Mouse (Mus musculus): Measurements from ENCODE around the gene Dnajb4.

Gene Dnajb4

GRCm38 (mm10) chr3:152171862-152172261, 38.2 kb downstream of the Dnajb4 start:
- DNase-seq (ENCODE audit: low spot score in 2 of 2) = no peak

DNA sequence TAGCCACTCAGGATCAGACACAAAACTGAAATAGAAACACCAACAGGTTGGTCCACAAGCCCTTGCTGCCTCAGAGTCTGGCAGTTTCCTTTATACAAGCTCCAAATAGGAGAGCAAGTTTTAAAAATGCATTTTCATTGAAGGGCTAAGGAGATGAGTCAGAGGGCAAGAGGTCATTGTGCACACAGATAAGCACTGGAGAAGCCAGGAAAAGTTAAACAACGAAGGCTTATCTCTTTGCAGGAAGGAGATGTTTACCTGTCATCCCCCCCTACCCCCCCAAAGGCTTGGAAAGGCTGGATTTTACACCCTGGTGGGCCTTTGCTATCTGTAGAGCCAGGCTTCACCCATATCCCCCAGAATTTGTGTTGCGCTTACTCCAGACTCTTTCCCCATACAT, 38.9 kb downstream of the Dnajb4 start:
- no peak for DNase-seq (ENCODE audit: low spot score in 2 of 2)

DNA sequence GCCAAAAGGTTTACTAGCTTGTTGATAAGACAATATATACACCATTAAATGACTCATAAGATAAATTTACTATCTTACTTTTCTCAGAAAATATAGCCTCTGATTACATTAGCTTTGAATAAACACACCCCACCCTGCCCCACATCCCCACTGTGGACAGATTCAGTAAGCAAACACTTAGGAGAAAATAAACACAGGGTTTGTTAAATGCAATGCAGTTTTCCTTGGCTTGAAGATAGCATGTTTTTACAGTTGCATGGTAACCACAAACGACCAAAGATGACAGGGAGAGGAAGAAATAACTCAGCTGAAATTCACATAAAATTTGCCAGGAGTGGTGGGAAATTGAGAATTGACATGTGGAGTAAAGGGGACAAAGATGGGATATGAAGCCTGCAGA, 39.7 kb downstream of the Dnajb4 start:
- DNase-seq (ENCODE audit: low spot score in 2 of 2) = no peak

- no peak for DNase-seq (ENCODE audit: low spot score in 2 of 2)
These were observed 42.1 kb downstream of the Dnajb4 start for GRCm38 (mm10) chr3:152168007-152168406.

DNA sequence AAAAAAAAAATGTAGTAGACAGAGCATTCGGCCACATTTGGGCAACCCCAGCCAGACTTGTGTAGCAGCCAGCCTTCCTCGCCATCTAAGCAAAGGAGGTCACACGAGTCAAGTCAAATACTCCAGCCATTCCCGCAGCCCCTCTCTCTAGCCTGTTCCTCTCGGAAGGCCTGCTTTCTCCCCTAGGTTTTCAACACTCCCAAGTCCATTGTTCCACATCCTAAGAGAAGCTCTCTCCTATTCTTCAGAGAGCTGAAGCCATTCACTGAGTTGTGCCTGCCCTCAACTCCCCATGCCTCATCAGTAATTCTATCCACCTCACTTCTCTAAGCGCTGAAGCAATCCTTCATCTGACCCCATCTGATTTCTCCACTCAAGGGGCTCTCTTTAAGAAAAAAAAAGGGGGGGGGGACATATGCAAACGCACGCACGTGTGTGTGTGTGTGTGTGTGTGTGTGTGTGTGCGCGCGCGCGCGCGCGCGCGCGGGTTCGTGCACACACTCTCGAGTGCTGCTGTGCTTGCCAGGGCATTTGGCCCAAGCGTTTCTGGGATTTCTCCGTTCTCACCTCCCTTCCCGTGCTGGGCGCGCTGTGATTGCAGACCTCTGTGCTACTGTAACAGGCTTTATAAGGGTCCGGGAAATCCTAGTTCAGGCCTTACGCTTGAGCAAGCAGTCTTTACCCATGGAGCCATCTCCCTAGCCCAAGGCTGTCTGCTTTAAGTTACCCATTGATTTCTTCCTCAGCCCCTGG, 43.2 kb downstream of the Dnajb4 start:
- no peak for DNase-seq (ENCODE audit: low spot score in 2 of 2)

GRCm38 (mm10) chr3:152166099-152166423, 44.0 kb downstream of the Dnajb4 start, which contains the start of gene Gipc2:
Gene Gipc2 (minus strand): TSS chr3:152166230.
- no peak for DNase-seq (ENCODE audit: low spot score in 2 of 2)

- peak in 1 of 2 experiments; percentile 22 for DNase-seq (ENCODE audit: low spot score in 2 of 2)
These were observed 44.6 kb downstream of the Dnajb4 start for GRCm38 (mm10) chr3:152165351-152166098.

- DNase-seq (ENCODE audit: low spot score in 2 of 2) = no peak
These were observed 45.1 kb downstream of the Dnajb4 start for GRCm38 (mm10) chr3:152165014-152165350.

DNA sequence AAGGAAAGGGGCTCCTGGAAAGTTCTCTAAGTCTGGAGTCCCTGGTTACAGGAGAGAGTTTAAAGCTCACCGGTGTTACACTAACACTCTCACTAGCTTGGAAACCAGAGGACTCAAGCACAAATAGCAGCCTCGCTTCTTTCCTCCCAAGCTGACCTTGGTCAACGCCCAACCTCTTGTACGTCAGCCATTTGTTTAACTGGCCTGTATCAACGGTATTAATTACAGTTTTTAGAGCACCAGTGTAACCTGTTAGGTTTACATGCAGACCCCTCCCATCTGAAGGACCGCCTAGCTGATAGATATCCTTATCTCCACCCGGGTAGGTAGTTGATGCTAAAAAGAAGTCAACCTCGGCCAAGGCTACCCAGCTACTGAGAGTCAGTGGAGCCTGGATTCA, 46.8 kb downstream of the Dnajb4 start:
- no peak for DNase-seq (ENCODE audit: low spot score in 2 of 2)

GRCm38 (mm10) chr3:152160607-152161006, 49.5 kb downstream of the Dnajb4 start:
- DNase-seq (ENCODE audit: low spot score in 2 of 2) = no peak

DNA sequence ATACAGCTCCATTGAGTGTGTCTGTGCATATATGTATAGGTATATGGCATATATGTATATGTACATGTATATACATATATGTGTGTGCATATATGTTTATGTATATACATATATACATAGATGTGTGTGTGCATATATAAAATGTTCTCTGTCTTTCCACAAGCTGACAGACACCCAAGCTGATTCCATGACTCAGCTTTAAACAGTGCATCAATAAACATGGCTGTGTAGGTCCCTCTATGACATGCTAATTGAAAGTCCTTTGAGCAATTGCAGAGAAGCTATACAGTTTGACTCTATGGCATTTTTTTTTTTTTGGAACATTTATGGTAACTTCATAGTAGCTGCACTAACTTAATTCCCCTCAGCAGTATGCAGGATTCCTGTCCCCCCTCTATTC, 50.8 kb downstream of the Dnajb4 start:
- DNase-seq (ENCODE audit: low spot score in 2 of 2) = no peak

DNA sequence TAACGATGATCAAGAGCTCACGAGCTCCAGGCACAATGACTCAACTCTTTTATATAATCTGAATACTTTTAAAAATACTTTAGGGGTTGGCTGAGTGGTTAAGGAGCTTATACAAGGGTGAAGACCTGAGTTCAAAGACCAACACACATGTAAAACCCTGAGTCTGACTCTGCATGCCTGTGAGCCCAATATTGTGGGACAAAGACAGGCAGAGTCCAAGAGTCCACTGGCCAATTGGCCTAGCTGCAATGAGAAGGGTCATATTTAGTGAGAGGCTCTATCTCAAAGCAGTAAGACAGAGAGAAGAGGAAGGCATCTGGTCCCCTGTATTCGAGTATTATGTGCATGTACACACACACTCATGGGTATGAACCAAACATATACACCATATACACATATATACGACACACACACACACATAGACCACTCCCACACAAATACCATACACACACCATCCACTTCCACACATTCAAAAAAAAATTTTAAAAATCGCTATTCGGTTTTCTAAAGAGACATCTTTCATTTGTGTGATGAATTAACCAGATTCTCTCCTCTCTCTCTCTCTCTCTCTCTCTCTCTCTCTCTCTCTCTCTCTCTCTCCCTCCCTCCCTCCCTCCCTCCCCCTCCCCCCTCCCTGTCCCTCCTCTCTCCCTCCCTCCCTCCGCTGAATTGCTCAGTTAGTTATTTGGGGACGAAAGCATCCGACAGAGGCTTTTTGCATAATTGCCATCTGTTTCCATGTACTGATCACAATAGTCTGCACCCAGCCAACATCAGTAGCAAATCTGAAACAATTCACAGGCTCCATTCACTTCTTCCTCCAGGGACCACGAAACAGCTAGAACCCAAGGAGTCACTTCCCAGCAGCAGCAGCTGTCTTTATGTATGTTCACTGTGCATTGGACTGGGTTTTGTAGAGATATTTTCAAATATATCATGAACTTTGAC, 51.5 kb downstream of the Dnajb4 start:
- DNase-seq (ENCODE audit: low spot score in 2 of 2) = no peak

GRCm38 (mm10) chr3:152156816-152157496, 53.1 kb downstream of the Dnajb4 start:
- DNase-seq (ENCODE audit: low spot score in 2 of 2) = no peak

- DNase-seq (ENCODE audit: low spot score in 2 of 2) = peak; percentile 45 to 65
These were observed 54.7 kb downstream of the Dnajb4 start for GRCm38 (mm10) chr3:152155296-152155948.

- DNase-seq (ENCODE audit: low spot score in 2 of 2) = no peak
These were observed 56.0 kb downstream of the Dnajb4 start for GRCm38 (mm10) chr3:152154095-152154494.

DNA sequence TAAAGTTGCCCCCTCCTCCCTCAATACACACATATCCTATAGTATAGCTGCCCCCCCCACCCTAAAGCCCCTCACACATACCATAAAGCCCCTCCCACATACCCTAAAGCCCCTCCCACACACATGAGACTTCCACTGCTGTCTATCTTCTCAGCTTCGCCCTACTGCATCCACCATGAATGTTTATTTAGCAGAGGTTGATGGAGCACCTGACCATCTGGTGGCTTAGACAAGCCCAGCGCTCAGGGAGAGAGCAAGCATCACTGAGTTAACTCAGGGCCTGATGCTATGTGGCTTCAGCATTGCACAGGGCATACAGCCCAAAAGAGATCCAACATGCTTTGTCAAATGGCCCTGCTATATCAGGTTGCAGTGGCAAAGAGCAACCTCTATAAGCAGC, 57.0 kb downstream of the Dnajb4 start:
- DNase-seq (ENCODE audit: low spot score in 2 of 2) = no peak

DNA sequence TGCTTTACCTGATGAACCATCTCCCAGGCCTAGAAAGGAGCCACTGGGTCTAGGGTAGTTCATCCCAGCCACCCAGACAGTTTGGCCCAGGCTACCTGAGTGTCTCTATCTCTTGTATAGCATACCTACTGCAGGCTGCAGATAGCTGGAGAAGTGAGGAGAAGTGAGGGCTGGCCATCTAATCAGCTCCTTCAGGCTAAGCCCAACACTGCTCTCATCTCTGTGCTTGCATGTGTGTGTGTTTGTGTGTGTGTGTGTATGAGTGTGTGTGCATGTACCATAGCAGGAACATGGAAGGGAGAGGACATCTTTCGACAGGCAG, 57.7 kb downstream of the Dnajb4 start:
- DNase-seq (ENCODE audit: low spot score in 2 of 2) = no peak

GRCm38 (mm10) chr3:152151725-152152482, 58.2 kb downstream of the Dnajb4 start:
- DNase-seq (ENCODE audit: low spot score in 2 of 2) = no peak

DNA sequence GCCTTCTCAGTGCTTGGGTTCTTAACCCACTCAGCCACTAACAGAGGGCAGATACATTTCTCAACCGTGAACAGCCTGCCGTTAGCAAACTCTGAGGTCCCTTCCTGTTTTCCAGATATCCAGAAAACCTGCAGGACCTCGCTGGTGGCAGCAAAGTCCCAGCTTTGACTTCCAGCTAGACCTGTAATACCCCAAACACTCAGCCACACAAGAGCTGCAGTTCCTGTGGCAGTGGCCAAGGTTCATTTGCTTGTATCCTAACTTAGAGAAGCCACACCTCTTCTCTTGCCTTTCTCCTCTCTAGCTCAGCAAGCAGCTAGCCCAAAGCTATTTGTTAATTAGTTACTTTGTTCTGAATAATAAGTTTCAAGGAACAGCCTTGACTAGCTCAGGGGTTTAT, 60.2 kb downstream of the Dnajb4 start:
- no peak for DNase-seq (ENCODE audit: low spot score in 2 of 2)

GRCm38 (mm10) chr3:152149449-152149848, 60.7 kb downstream of the Dnajb4 start:
- DNase-seq (ENCODE audit: low spot score in 2 of 2) = no peak

Measured in right cerebral cortex, postnatal 36 days (tissue).